Mouse (Mus musculus): Measurements from ENCODE around the gene Lmnb2. TPM values are rescaled to one million over a fixed set of nuclear protein-coding genes. Genes with fewer than 3 reads are reported as not detected.
A peak's percentile ranks its signal among the peaks of the same experiment; 100 is the strongest.

The Lmnb2 gene
- polyA plus RNA-seq (2014; fragmentation: Nextera tagmentation; extraction: Ambion mirVana), result 16.2 and 18.2 TPM in 2 replicates

GRCm38 (mm10) chr10:80917779-80918434 is at the start of gene Lmnb2:
Gene Lmnb2 (minus strand): TSS chr10:80918245.
- Histone ChIP-seq H3K27ac (ENCODE audit: low read depth, low read length) (peak within 1 kb of the TSS; percentile 22; the same call in 1 of the 2 replicates), H3K36me3 (ENCODE audit: control insufficient read depth, insufficient read depth, low read length) (no peaks in the 10 kb centered on the region), H3K4me1 (replicated peaks; ENCODE audit: control insufficient read depth, insufficient read depth, low read length) (peaks cover 31% of the 10 kb centered on the region), H3K27me3 (replicated peaks; ENCODE audit: control insufficient read depth, insufficient read depth, low read length) (no peaks in the 10 kb centered on the region), H3K4me3 (ENCODE audit: low read depth, low read length) (peak within 1 kb of the TSS; percentile 76), H3K9ac (ENCODE audit: low read depth, low read length) (peak within 1 kb of the TSS; percentile 81), H3K4me2 (peak within 1 kb of the TSS; percentile 90), H3K9me3 (ENCODE audit: control insufficient read depth, low read length) (no peaks in the 10 kb centered on the region)
- DNase-seq (ENCODE audit: low spot score) (no peak), ATAC-seq (replicated peaks; ENCODE audit: low FRiP score) (peak; percentile 51)
- under 1% methylated on average over 61 of the region's 61 CpGs for WGBS

- Histone ChIP-seq H3K9ac (ENCODE audit: low read depth, low read length) (no peak overlapping the region; the same call in 1 of the 2 replicates), H3K27me3 (replicated peaks; ENCODE audit: control insufficient read depth, insufficient read depth, low read length) (no peaks in the 10 kb centered on the region), H3K4me2 (no peak overlapping the region), H3K9me3 (ENCODE audit: control insufficient read depth, low read length) (no peaks in the 10 kb centered on the region), H3K4me1 (replicated peaks; ENCODE audit: control insufficient read depth, insufficient read depth, low read length) (peaks cover 23% of the 10 kb centered on the region), H3K36me3 (ENCODE audit: control insufficient read depth, insufficient read depth, low read length) (no peaks in the 10 kb centered on the region), H3K27ac (ENCODE audit: low read depth, low read length) (no peak overlapping the region), H3K4me3 (ENCODE audit: low read depth, low read length) (no peak overlapping the region)
- DNase-seq (ENCODE audit: low spot score) (no peak), ATAC-seq (replicated peaks; ENCODE audit: low FRiP score) (no peak)
- WGBS, result 39% methylated on average over 3 of the region's 3 CpGs
Measured at GRCm38 (mm10) chr10:80967101-80967656, 49.1 kb upstream of the Lmnb2 start.

DNA sequence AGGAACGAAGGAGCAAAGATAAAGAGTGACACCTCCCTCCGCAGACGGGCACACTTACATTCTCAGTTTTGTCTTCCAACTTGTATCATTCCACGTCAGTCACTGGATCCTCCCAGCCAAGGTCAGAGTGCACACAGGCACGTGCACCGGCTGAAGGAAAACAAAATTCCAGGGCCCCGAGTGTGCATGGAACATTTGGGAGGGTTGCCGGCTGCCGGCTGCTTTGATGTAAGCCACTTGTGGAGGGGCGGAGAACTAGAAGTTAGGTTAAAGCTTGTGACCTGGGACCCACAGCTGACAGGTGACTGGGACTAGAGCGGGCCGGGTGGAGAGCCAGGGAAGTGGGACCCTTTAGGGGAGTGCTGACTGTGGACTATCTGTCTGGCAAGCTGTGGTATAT is 48.3 kb upstream of the Lmnb2 start:
- no peak overlapping the region for H3K4me2 ChIP-seq
- ATAC-seq (replicated peaks; ENCODE audit: low FRiP score), result no peak
- DNase-seq (ENCODE audit: low spot score), result no peak
- H3K27ac ChIP-seq (ENCODE audit: low read depth, low read length), result no peak overlapping the region
- H3K27me3 ChIP-seq (replicated peaks; ENCODE audit: control insufficient read depth, insufficient read depth, low read length), result no peaks in the 10 kb centered on the region
- no peak overlapping the region for H3K4me3 ChIP-seq (ENCODE audit: low read depth, low read length)
- H3K9me3 ChIP-seq (ENCODE audit: control insufficient read depth, low read length), result no peaks in the 10 kb centered on the region
- no peaks in the 10 kb centered on the region for H3K36me3 ChIP-seq (ENCODE audit: control insufficient read depth, insufficient read depth, low read length)
- H3K4me1 ChIP-seq (replicated peaks; ENCODE audit: control insufficient read depth, insufficient read depth, low read length), result peaks cover 32% of the 10 kb centered on the region
- WGBS, result 56% methylated on average over 12 of the region's 12 CpGs
- no peak overlapping the region for H3K9ac ChIP-seq (ENCODE audit: low read depth, low read length)

DNA sequence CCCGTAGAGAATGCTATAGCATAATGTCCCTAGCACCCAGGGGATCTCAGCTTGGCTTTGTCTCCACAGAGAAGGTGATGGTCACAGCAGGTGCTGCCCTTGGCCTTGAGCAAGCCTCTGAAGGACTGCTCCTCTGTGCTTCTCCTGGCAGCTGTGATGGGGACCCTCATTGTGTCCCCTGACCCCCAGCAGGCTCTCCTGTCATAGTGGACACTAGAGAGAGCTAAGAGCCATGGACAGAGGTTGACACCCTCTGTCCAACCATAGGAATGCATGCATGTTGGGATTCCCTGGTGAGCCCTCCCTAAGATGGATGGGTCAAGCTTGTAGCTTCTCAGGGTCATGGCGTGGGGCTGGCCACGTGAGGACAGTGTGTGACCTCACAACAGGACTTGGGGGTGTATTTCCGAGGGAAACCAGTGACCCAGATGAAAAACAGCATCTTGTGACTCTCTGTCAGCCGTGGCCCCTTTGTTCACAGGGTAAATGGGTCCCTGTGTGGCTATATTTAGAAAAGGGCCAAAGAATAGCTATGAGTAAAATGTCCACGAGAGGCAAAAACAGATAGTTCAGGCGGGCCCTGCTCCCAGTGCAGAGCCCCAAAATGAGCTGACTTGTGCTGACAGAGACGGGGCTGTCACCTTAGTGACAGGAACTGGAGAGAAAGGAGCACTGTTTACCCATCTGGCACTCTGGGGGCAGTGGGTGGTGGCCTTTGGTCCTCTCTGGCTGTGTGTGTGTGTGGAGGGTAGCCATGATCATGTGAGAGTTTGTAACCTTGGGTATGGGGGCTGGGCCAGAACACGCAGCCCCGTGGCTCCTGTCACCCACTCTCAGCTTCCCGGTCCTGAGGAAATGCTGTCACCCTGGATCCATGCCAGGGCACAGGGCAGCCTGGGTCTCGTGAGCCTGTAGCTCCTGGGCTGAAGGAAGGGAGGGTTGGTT is 45.3 kb upstream of the Lmnb2 start:
- DNase-seq (ENCODE audit: low spot score) (no peak), ATAC-seq (replicated peaks; ENCODE audit: low FRiP score) (no peak)
- no peaks in the 10 kb centered on the region for H3K36me3 ChIP-seq (ENCODE audit: control insufficient read depth, insufficient read depth, low read length)
- no peak overlapping the region; the same call in 1 of the 2 replicates for H3K4me2 ChIP-seq
- H3K4me3 ChIP-seq (ENCODE audit: low read depth, low read length), result no peak overlapping the region
- no peaks in the 10 kb centered on the region for H3K27me3 ChIP-seq (replicated peaks; ENCODE audit: control insufficient read depth, insufficient read depth, low read length)
- 55% methylated on average over 12 of the region's 12 CpGs for WGBS
- H3K4me1 ChIP-seq (replicated peaks; ENCODE audit: control insufficient read depth, insufficient read depth, low read length), result peaks cover 34% of the 10 kb centered on the region
- H3K9ac ChIP-seq (ENCODE audit: low read depth, low read length), result no peak overlapping the region
- peak overlapping the region; percentile 68 for H3K27ac ChIP-seq (ENCODE audit: low read depth, low read length)
- no peaks in the 10 kb centered on the region for H3K9me3 ChIP-seq (ENCODE audit: control insufficient read depth, low read length)

DNA sequence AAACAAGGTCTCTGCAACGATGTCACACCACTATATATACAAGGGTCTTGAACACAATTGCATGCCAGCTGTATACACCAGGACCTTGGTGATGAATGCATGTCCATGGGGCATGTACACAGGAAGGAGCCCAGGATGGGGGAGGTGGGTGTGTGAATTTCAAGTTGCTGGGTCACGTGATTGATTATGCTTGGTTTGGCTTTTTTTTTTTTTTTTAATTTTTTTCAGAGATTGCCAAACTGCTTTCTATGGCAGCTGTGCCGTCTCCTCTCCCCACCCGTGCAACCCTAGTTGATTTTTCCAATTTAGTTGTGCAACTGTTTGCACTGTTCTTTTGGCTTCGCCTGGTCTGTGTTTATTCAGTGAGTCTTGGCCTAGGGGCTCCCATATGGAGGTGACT is 44.5 kb upstream of the Lmnb2 start:
- Histone ChIP-seq H3K27me3 (replicated peaks; ENCODE audit: control insufficient read depth, insufficient read depth, low read length) (no peaks in the 10 kb centered on the region), H3K9ac (ENCODE audit: low read depth, low read length) (no peak overlapping the region), H3K4me2 (no peak overlapping the region), H3K27ac (ENCODE audit: low read depth, low read length) (peak overlapping the region; percentile 38; the same call in 1 of the 2 replicates), H3K36me3 (ENCODE audit: control insufficient read depth, insufficient read depth, low read length) (no peaks in the 10 kb centered on the region), H3K4me3 (ENCODE audit: low read depth, low read length) (no peak overlapping the region), H3K9me3 (ENCODE audit: control insufficient read depth, low read length) (no peaks in the 10 kb centered on the region), H3K4me1 (replicated peaks; ENCODE audit: control insufficient read depth, insufficient read depth, low read length) (peaks cover 34% of the 10 kb centered on the region)
- ATAC-seq (replicated peaks; ENCODE audit: low FRiP score), result no peak
- 72% methylated on average over 5 of the region's 5 CpGs for whole genome bisulfite sequencing
- DNase-seq (ENCODE audit: low spot score), result no peak

- no peaks in the 10 kb centered on the region for H3K9me3 ChIP-seq (ENCODE audit: control insufficient read depth, low read length)
- peaks cover 34% of the 10 kb centered on the region for H3K4me1 ChIP-seq (replicated peaks; ENCODE audit: control insufficient read depth, insufficient read depth, low read length)
- H3K4me2 ChIP-seq, result no peak overlapping the region
- H3K4me3 ChIP-seq (ENCODE audit: low read depth, low read length), result no peak overlapping the region
- DNase-seq (ENCODE audit: low spot score) (no peak), ATAC-seq (replicated peaks; ENCODE audit: low FRiP score) (0 out of 2 replicates have a peak, but pooled peaks have one; percentile 7)
- 46% methylated on average over 10 of the region's 10 CpGs for WGBS
- H3K9ac ChIP-seq (ENCODE audit: low read depth, low read length), result no peak overlapping the region
- no peaks in the 10 kb centered on the region for H3K27me3 ChIP-seq (replicated peaks; ENCODE audit: control insufficient read depth, insufficient read depth, low read length)
- H3K27ac ChIP-seq (ENCODE audit: low read depth, low read length), result peak overlapping the region; percentile 58
- H3K36me3 ChIP-seq (ENCODE audit: control insufficient read depth, insufficient read depth, low read length), result no peaks in the 10 kb centered on the region
Measured at GRCm38 (mm10) chr10:80962051-80962472, 44.0 kb upstream of the Lmnb2 start.

DNA sequence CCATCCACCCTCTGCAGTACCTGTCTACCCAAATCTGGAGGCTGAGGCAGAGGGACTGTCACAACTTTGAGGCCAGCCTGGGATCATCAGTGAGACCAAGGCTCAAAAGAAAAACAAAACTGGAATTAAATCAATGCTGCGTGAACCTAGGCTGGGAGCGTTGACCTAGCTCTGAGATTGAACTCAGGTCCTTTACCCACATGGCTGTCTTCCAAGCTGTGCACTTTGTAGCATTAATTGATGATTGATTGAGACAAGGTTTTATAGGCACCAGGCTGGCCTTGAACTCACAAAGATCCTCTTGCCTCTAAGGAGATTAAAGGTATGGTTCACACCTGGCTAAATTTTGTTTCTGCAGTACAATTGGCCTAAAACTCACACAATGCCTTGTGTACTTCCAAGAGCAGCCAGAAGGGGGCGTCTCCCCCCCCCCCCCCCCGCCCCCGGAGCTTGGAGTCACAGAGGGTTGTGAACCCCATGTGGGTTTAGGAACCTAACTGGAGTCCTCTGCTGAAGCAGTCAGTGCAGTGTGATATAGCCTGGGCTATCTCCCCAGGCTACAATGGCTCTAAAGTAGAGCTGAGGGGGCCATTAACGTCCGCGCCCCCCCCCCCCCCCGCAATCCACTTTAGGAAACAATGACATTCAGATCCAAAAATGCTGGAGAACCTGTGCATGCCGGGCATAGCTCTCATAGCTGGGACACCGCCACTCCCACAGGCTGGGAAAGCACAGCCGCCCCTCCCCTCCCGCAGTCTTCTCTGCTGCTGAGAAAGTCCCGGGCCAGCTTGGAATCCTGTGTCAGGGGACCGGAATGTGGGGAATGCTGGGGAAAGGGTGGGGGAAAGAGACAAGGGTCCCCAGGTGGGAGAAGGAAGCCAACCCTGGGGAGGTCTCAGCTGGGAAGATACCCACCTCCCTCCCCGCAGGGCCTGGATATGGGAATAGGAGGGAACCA is 42.8 kb upstream of the Lmnb2 start:
- Histone ChIP-seq H3K4me2 (no peak overlapping the region; the same call in 1 of the 2 replicates), H3K36me3 (ENCODE audit: control insufficient read depth, insufficient read depth, low read length) (no peaks in the 10 kb centered on the region), H3K9ac (ENCODE audit: low read depth, low read length) (no peak overlapping the region), H3K4me1 (replicated peaks; ENCODE audit: control insufficient read depth, insufficient read depth, low read length) (peaks cover 28% of the 10 kb centered on the region), H3K27me3 (replicated peaks; ENCODE audit: control insufficient read depth, insufficient read depth, low read length) (no peaks in the 10 kb centered on the region), H3K27ac (ENCODE audit: low read depth, low read length) (peak overlapping the region; percentile 58), H3K4me3 (ENCODE audit: low read depth, low read length) (no peak overlapping the region), H3K9me3 (ENCODE audit: control insufficient read depth, low read length) (no peaks in the 10 kb centered on the region)
- DNase-seq (ENCODE audit: low spot score) (no peak), ATAC-seq (replicated peaks; ENCODE audit: low FRiP score) (no peak; the same call in 1 of the 2 replicates)
- WGBS, result 18% methylated on average over 15 of the region's 16 CpGs
